ENCODE assay signal across 26 mouse cellular contexts in the genomic region with DNA sequence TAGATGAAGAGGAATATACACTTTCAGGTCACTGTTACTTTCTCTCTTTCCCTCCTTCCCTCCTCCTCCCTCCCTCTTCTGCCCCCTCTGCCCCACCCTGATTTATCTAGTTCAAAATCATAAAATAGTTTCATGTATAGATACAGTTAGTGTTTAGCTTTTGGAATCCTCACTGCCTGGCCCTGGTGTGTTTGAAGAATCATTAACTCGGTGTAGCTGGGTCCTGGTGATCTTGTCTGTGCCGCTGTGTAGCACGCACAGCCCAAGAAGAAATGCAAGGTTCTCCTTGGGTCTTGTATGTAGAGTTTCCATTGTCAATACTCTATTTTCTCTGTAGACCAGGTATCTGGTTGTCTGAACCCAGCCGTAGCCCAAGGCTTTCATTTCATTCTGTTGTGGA.
DNase-seq lines count a peak whose midpoint lies in the region; ATAC-seq and TF ChIP-seq lines count a peak whose summit lies in the region.
"Had no signal": no experiment of that assay in that cellular context is flagged by ENCODE, and none has a peak within 500 bp of the region (broad histone marks: within the 10 kb centered on the region; RNA-seq: fewer than 3 reads in every experiment).

No protein-coding gene starts in this region.

- no peak overlapping the region; the same call in 1 of the 2 replicates for H3K27ac ChIP-seq in kidney, adult 2 months (ENCODE audit: insufficient read depth, low read depth, low read length)
- no peak overlapping the region for H3K27ac ChIP-seq in kidney, embryonic 14.5 days (ENCODE audit: low read depth, low read length)
- H3K27ac ChIP-seq: embryonic facial prominence, embryonic 10.5 days; embryonic facial prominence, embryonic 13.5 days; forebrain, embryonic 12.5 days; forebrain, embryonic 15.5 days; heart, adult 2 months; heart, embryonic 10.5 days; heart, embryonic 13.5 days; hindbrain, embryonic 12.5 days; hindbrain, embryonic 15.5 days had no signal

- no peak overlapping the region for H3K4me3 ChIP-seq in kidney, adult 2 months (ENCODE audit: insufficient read depth, low read depth, low read length)
- no peak overlapping the region for H3K4me3 ChIP-seq in kidney, embryonic 14.5 days (ENCODE audit: low read length)
- H3K4me3 ChIP-seq: embryonic facial prominence, embryonic 10.5 days; embryonic facial prominence, embryonic 13.5 days; erythroblast, embryonic 14.5 days; forebrain, embryonic 12.5 days; forebrain, embryonic 15.5 days; heart, adult 2 months; heart, embryonic 10.5 days; heart, embryonic 13.5 days; hindbrain, embryonic 12.5 days; hindbrain, embryonic 15.5 days had no signal

- no peak overlapping the region for H3K4me2 ChIP-seq in kidney, embryonic 14.5 days (replicated peaks; ENCODE audit: low read depth, low read length)
- H3K4me2 ChIP-seq: embryonic facial prominence, embryonic 13.5 days; forebrain, embryonic 12.5 days; forebrain, embryonic 15.5 days; heart, embryonic 13.5 days; hindbrain, embryonic 12.5 days; hindbrain, embryonic 15.5 days had no signal

- H3K4me1 ChIP-seq in kidney, adult 2 months (ENCODE audit: control insufficient read depth, insufficient read depth, low read length) = no peaks in the 10 kb centered on the region; the same call in 1 of the 2 replicates
- no peaks in the 10 kb centered on the region for H3K4me1 ChIP-seq in kidney, embryonic 14.5 days (ENCODE audit: control insufficient read depth, insufficient read depth, low read length)
- H3K4me1 ChIP-seq: embryonic facial prominence, embryonic 10.5 days; embryonic facial prominence, embryonic 13.5 days; forebrain, embryonic 12.5 days; forebrain, embryonic 15.5 days; heart, embryonic 10.5 days; heart, embryonic 13.5 days; hindbrain, embryonic 12.5 days; hindbrain, embryonic 15.5 days had no signal

- TF ChIP-seq POLR2A in kidney, adult 2 months (IDR thresholded peaks at IDR 0.05; ENCODE audit: low read depth, low read length) = no peak

- H3K27me3 ChIP-seq in kidney, adult 2 months (replicated peaks; ENCODE audit: control insufficient read depth, insufficient read depth, low read length) = no peaks in the 10 kb centered on the region
- no peaks in the 10 kb centered on the region for H3K27me3 ChIP-seq in kidney, embryonic 14.5 days (ENCODE audit: control insufficient read depth, insufficient read depth, low read length)
- H3K27me3 ChIP-seq: embryonic facial prominence, embryonic 13.5 days; forebrain, embryonic 12.5 days; forebrain, embryonic 15.5 days; heart, embryonic 13.5 days; hindbrain, embryonic 12.5 days; hindbrain, embryonic 15.5 days had no signal

- intact Hi-C loops in heart, postnatal 25 days (cut with DNase I) = no loop called here

- ATAC-seq in kidney, embryonic 14.5 days (ENCODE audit: low FRiP score, low TSS enrichment) = no peak
- ATAC-seq: activated CD4-positive, CD25-positive, alpha-beta regulatory T cell, adult 4 months; forebrain, embryonic 15.5 days had no signal

- peak; percentile 0 for DNase-seq in heart, adult 11 months
- DNase-seq in heart, postnatal 25 days (ENCODE audit: low spot score) = no peak
- peak; percentile 60 for DNase-seq in kidney, adult 2 months
- peak; percentile 19 for DNase-seq in kidney, postnatal 14 days
- DNase-seq in kidney, adult 18-20 months = no peak
- DNase-seq: adrenal gland, adult 8-10 months; adrenal gland, postnatal 25 days; cerebellum, adult 11-12 months; cerebellum, adult 8-10 months; cerebellum, postnatal 10 days; cerebellum, postnatal 36 days; embryo, embryonic 11 days; gastrocnemius, postnatal 25 days; heart, adult 2 months; heart, postnatal 14 days had no signal

- TF ChIP-seq CTCF in kidney, adult 2 months (conservative IDR thresholded peaks at IDR 0.05; ENCODE audit: insufficient read depth, insufficient read length, low read depth, low read length) = no peak

- no peaks in the 10 kb centered on the region for H3K9me3 ChIP-seq in kidney, embryonic 14.5 days (ENCODE audit: control insufficient read depth, low read length)
- H3K9me3 ChIP-seq: embryonic facial prominence, embryonic 10.5 days; embryonic facial prominence, embryonic 13.5 days; forebrain, embryonic 12.5 days; forebrain, embryonic 15.5 days; heart, embryonic 10.5 days; heart, embryonic 13.5 days; hindbrain, embryonic 12.5 days; hindbrain, embryonic 15.5 days had no signal

- no peak overlapping the region for H3K9ac ChIP-seq in kidney, embryonic 14.5 days (ENCODE audit: low read depth, low read length)
- H3K9ac ChIP-seq: embryonic facial prominence, embryonic 13.5 days; forebrain, embryonic 12.5 days; forebrain, embryonic 15.5 days; heart, embryonic 13.5 days; hindbrain, embryonic 12.5 days; hindbrain, embryonic 15.5 days had no signal

- 59% methylated on average over 4 of the region's 4 CpGs for WGBS in kidney, adult 2 months
- 88% methylated on average over 4 of the region's 4 CpGs for WGBS in kidney, embryonic 14.5 days

- no peaks in the 10 kb centered on the region for H3K36me3 ChIP-seq in kidney, adult 2 months (ENCODE audit: control insufficient read depth, insufficient read depth, low read length)
- no peaks in the 10 kb centered on the region for H3K36me3 ChIP-seq in kidney, embryonic 14.5 days (ENCODE audit: control insufficient read depth, insufficient read depth, low read length)
- H3K36me3 ChIP-seq: embryonic facial prominence, embryonic 10.5 days; embryonic facial prominence, embryonic 13.5 days; forebrain, embryonic 12.5 days; forebrain, embryonic 15.5 days; heart, embryonic 10.5 days; heart, embryonic 13.5 days; hindbrain, embryonic 12.5 days; hindbrain, embryonic 15.5 days had no signal

Comparison
In these comparisons a context has a peak if more than half of its experiments do, and no peak if none do; other contexts are left out.
1. DNase-seq: peak in heart, adult 11 months (single experiment), kidney, adult 2 months (single experiment) and kidney, postnatal 14 days (single experiment); none in heart, postnatal 25 days (single experiment) and kidney, adult 18-20 months (single experiment).